In the genomic region with DNA sequence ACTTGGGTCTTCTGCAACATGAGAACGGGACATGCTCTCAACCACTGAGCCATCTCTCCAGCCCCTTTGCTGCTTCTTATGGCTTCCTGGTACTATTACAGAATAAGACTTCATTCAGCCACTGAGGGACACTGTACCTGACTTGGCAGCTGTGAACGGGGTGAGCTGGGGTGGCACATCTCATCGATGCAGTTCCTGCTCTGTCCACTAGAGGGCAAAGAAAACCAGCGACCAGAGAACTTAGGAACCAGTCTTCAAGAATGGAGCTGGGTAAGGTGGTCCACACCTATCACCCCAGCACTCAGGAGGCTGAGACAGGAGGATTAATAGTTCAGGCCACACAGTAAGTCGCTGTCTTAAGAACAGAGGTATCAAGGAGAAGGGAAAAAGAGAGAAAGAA, we compare ENCODE assay signal across 7 mouse cellular contexts. TPM values are rescaled to one million over a fixed set of nuclear protein-coding genes. Genes with fewer than 3 reads are reported as not detected.
DNase-seq lines count a peak whose midpoint lies in the region; ATAC-seq and TF ChIP-seq lines count a peak whose summit lies in the region.

No protein-coding gene starts in this region.

- TF ChIP-seq CTCF in ES-Bruce4 (IDR thresholded peaks at IDR 0.05; ENCODE audit: low read depth, low read length) = peak; percentile 83

- no peaks in the 10 kb centered on the region for H3K27me3 ChIP-seq in ES-Bruce4 (ENCODE audit: control insufficient read depth, insufficient read depth, low read length, poor library complexity, severe bottlenecking)

- ATAC-seq in neutrophil, adult 5-6 weeks (ENCODE audit: extremely low read depth, insufficient number of reproducible peaks, low FRiP score, poor library complexity, severe bottlenecking) = peak; percentile 49

- no peaks in the 10 kb centered on the region for H3K36me3 ChIP-seq in ES-Bruce4 (ENCODE audit: control insufficient read depth, insufficient read depth, low read length, poor library complexity, severe bottlenecking)

- H3K9me3 ChIP-seq in ES-Bruce4 (replicated peaks; ENCODE audit: control insufficient read depth, insufficient read depth, low read length, poor library complexity, severe bottlenecking) = no peaks in the 10 kb centered on the region; the same call in 1 of the 2 replicates

- no peak for TF ChIP-seq POLR2A in ES-Bruce4 (IDR thresholded peaks at IDR 0.05; ENCODE audit: insufficient read depth, low read length)

- peak; percentile 52 to 67 for DNase-seq in layer of hippocampus, postnatal 10 days (ENCODE audit: low spot score in 2 of 2)
- no peak for DNase-seq in layer of hippocampus, adult 18-20 months (ENCODE audit: low spot score in 2 of 2)
- peak; percentile 82 for DNase-seq in ZHBTc4 (ENCODE audit: low read depth, low spot score)
- DNase-seq in embryo, embryonic 9.5 days (ENCODE audit: extremely low spot score) = peak; percentile 75
- DNase-seq in large intestine, adult 2 months (ENCODE audit: low read depth, low spot score) = peak; percentile 46

- no peak for TF ChIP-seq EP300 in ES-Bruce4 (IDR thresholded peaks at IDR 0.05; ENCODE audit: insufficient read depth, low read depth, low read length)

- WGBS in large intestine, adult 2 months = 13% methylated on average over 5 of the region's 5 CpGs

- H3K9ac ChIP-seq in ES-Bruce4 (ENCODE audit: low read depth, poor library complexity, severe bottlenecking) = no peak overlapping the region

- H3K4me1 ChIP-seq in ES-Bruce4 (ENCODE audit: control insufficient read depth, insufficient read depth, low read length) = peaks cover 2% of the 10 kb centered on the region

- H3K27ac ChIP-seq in ES-Bruce4 (ENCODE audit: insufficient read depth, low read length) = no peak overlapping the region

- H3K4me3 ChIP-seq in ES-Bruce4 (ENCODE audit: low read depth, low read length) = no peak overlapping the region

RNA-seq across cellular contexts. Expression of gene Gins2, which starts 6.9 kb away (rescaled TPM):
- total RNA-seq in layer of hippocampus, postnatal 10 days (2021) = 1 to 10 TPM; 2.5 to 4.2 TPM
- total RNA-seq in layer of hippocampus, adult 18-20 months (2021) = 1 to 10 TPM; 3.5 to 4.2 TPM
- polyA plus RNA-seq in ES-Bruce4 (2011; ENCODE audit: insufficient read depth, insufficient read length, low read depth, missing spikeins) = 51.3 and 52.0 TPM in 2 replicates
- 29.8 and 31.0 TPM in 2 replicates for polyA plus RNA-seq in large intestine, adult 2 months (2012; rRNA removed)
- total RNA-seq in neutrophil, adult 5-6 weeks (2017) = 0.70 and 0.86 TPM in 2 replicates

RNA-seq across cellular contexts. Expression of gene 1190005I06Rik, which starts 51.5 kb away (rescaled TPM):
- 10 to 100 TPM in 1 of 2 experiments, 1 to 10 TPM in 1; 9.0 to 13.1 TPM for total RNA-seq in layer of hippocampus, postnatal 10 days (2021)
- total RNA-seq in layer of hippocampus, adult 18-20 months (2021) = 10 to 100 TPM; 17.4 to 17.6 TPM
- polyA plus RNA-seq in ES-Bruce4 (2011; ENCODE audit: insufficient read depth, insufficient read length, low read depth, missing spikeins) = 12.4 and 17.7 TPM in 2 replicates
- polyA plus RNA-seq in large intestine, adult 2 months (2012; rRNA removed) = 2.6 TPM in 2 replicates
- not detected in 2 replicates for total RNA-seq in neutrophil, adult 5-6 weeks (2017)

Comparison
In these comparisons a context has a peak if more than half of its experiments do, and no peak if none do; other contexts are left out.
1. DNase-seq: peak in layer of hippocampus, postnatal 10 days (2 of 2), ZHBTc4 (single experiment), embryo, embryonic 9.5 days (single experiment) and large intestine, adult 2 months (single experiment); none in layer of hippocampus, adult 18-20 months (0 of 2).